Mouse (Mus musculus) adrenal gland, postnatal 25 days (tissue): ENCODE measurements around the gene Rpl10a. TPM values are rescaled to one million over a fixed set of nuclear protein-coding genes. Genes with fewer than 3 reads are reported as not detected.

ENCODE experiments used
- DNase-seq: peaks from one replicate; pipeline ENCODE4 v3.0.0; 2021; ENCODE audit warnings: mixed read lengths
- long read RNA-seq: library from polyadenylated mRNA; stranded (forward); transcript quantifications from one replicate; pipeline ENCODE4 v2.0.0, GENCODE M21; 2021
- total RNA-seq: library from RNA; stranded (reverse); gene quantifications from 2 replicates; pipeline ENCODE4 v1.2.3, GENCODE M21; 2021

Rpl10a gene
- total RNA-seq: 789 and 848 TPM in 2 replicates
- long read RNA-seq, transcript Rpl10a-206 (5 exons, 1,022 nt): minor isoform, 13 of 256 reads
- long read RNA-seq, transcript Rpl10a-201 (6 exons, 830 nt): major isoform, 217 of 256 reads
- long read RNA-seq, transcript Rpl10a-207 (5 exons, 901 nt): minor isoform, 5 of 256 reads
- long read RNA-seq, partial matches to known transcripts: 4 of 256 reads
- long read RNA-seq, other reads (novel, unspliced or antisense): 9 of 256 reads

GRCm38 (mm10) chr17:28328366-28328928, at the start of gene Rpl10a:
Rpl10a (plus strand) TSS chr17:28328471.
- DNase-seq: peak; percentile 99

DNA sequence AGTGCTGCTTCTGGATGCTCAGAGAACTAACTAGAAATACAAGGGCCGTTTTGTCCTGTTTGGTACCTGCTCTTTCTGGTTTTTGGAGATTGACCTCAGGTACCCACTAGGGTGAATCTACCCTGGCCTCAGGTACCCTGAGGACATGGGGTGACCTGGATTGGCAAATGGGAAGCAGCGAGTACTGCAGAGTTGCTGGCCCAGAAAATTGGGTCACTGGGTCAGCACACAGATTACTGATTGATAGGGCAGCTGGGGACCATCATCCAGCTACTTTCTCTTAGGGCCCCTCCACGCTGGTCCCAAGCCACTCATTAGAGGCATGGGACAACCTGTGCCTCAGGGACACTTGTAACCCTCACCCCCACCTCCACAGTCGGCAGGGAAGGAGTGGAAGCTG, 49.0 kb upstream of the Rpl10a start:
- no peak for DNase-seq

DNA sequence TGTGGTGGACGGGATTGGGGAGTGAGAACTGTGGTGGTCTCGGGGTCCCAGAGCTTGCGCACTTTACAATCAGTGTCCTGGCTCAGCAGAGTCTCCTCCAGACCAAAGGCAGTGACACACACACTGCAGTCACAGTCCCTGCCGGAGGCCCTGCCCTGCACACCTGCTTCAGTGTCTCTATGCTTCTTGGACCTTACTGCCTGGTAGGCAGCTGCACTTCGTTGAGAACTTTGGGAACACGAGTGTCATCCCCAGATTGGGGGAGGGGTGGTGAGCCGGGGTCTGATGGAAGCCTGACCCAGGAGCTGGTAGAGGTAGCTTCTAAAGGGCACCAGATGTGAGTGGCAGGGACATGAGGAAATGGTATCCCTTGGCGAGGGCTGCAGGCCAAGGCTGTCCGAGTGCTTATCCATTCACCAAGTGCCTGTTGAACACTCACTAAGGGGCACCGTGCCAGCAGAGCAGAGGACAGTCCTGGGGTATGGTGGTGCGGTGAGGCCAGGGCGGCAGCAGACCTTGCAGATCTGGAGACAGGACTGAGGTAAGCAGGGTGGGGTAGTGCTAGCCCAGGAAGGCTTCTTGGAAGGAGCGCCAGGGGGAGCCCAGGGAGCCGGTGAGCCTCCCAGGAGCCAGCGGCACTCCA, 48.4 kb upstream of the Rpl10a start:
- DNase-seq: peak; percentile 92

- DNase-seq: peak; percentile 51
These were observed 47.9 kb upstream of the Rpl10a start for GRCm38 (mm10) chr17:28280423-28280800.

DNA sequence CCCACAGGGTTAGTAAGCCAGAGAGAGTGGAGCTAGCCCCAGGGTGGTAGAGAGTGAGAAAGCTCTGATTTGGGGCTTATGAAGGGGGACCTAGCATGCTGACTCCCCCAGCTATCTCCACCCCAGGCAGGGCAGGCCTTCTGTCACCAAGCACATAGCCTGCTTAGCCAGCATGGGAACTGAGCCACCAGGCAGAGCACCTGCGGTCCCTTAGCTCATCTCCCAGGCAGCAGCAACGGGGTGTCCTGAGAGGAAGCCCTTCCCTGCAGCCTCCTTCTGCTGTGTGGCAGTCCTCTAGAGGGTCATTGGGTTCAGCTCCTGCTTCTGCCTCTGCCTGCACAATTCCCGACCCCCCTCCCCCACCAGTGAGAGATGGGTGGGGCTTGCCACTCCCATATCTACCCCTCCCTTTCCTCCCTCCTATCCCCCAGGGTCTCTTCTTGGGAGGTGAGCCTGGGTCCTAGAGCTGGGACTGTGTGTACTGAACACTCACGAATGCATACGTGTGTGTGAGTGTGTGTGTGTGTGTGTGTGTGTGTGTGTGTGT, 47.4 kb upstream of the Rpl10a start:
- no peak for DNase-seq

GRCm38 (mm10) chr17:28281866-28282441, 46.3 kb upstream of the Rpl10a start:
- DNase-seq: no peak

GRCm38 (mm10) chr17:28283199-28283598, 45.1 kb upstream of the Rpl10a start:
- DNase-seq: no peak

GRCm38 (mm10) chr17:28286133-28286532, 42.1 kb upstream of the Rpl10a start:
- DNase-seq: no peak

GRCm38 (mm10) chr17:28286964-28287363, 41.3 kb upstream of the Rpl10a start:
- DNase-seq: no peak

DNA sequence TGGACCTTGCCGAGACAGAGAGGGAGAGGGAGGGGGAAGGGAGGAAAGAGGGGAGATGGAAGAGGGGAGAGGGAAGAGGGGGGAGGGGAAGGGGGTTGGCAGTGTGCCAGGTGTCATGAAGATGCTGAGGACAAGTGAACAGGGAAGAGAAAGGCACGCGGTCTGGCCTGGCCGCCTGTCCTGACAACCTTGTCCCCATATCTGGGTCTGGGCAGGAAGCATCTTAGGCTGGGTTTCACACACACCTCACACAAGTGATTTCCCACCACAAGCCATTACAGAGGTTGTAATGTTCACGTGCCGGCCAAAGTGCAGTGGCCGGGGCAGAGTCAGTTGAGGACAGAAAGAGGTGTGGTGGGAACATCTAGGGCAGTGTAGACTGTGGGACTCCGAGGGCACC, 40.7 kb upstream of the Rpl10a start:
- DNase-seq: no peak

- no peak for DNase-seq
These were observed 40.3 kb upstream of the Rpl10a start for GRCm38 (mm10) chr17:28287980-28288379.

- DNase-seq: peak; percentile 92
These were observed 38.0 kb upstream of the Rpl10a start for GRCm38 (mm10) chr17:28290262-28290661.

- no peak for DNase-seq
These were observed 37.6 kb upstream of the Rpl10a start for GRCm38 (mm10) chr17:28290671-28291070.

GRCm38 (mm10) chr17:28291346-28291745, 36.9 kb upstream of the Rpl10a start:
- DNase-seq: no peak

DNA sequence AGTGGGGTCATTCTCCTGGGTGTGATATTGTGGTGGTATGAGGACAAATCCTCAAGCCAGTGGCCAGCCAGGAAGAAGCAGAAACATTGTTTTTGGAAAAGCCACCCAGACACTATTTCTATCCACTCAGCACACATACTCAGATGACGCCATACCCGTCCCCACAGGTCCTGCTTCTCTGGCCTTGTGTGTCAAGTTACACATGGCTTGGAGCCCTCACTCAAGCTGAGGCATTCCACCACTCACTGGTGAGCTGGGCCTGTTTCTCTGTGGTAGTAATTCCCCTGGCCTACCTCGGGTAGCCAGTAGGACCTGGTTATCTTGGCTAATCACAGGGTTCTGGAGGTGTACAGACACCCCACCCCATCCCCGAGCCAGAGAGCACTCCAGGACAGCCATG, 34.6 kb upstream of the Rpl10a start:
- DNase-seq: no peak

GRCm38 (mm10) chr17:28294449-28295333, 33.6 kb upstream of the Rpl10a start:
- DNase-seq: no peak

GRCm38 (mm10) chr17:28298888-28299287, 29.4 kb upstream of the Rpl10a start:
- no peak for DNase-seq

DNA sequence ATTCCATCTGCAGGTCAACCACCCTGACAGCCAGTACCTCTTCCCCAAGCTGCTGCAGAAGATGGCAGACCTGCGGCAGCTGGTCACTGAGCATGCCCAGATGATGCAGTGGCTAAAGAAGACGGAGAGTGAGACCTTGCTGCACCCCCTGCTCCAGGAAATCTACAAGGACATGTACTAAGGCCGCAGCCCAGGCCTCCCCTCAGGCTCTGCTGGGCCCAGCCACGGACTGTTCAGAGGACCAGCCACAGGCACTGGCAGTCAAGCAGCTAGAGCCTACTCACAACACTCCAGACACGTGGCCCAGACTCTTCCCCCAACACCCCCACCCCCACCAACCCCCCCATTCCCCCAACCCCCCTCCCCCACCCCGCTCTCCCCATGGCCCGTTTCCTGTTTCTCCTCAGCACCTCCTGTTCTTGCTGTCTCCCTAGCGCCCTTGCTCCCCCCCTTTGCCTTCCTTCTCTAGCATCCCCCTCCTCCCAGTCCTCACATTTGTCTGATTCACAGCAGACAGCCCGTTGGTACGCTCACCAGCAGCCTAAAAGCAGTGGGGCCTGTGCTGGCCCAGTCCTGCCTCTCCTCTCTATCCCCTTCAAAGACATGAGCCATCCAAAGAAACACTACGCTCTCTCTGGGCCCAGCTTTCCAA, 28.5 kb upstream of the Rpl10a start:
- no peak for DNase-seq

GRCm38 (mm10) chr17:28300323-28300722, 27.9 kb upstream of the Rpl10a start:
- no peak for DNase-seq

GRCm38 (mm10) chr17:28300850-28301249, 27.4 kb upstream of the Rpl10a start:
- DNase-seq: no peak

GRCm38 (mm10) chr17:28305172-28305571, 23.1 kb upstream of the Rpl10a start:
- no peak for DNase-seq
